In genomic region chr3:99657617-99658016, GRCm38 (mm10) we compare ENCODE assay signal across 25 mouse cellular contexts.
DNase-seq lines count a peak whose midpoint lies in the region; ATAC-seq and TF ChIP-seq lines count a peak whose summit lies in the region.
"Had no signal": no experiment of that assay in that cellular context is flagged by ENCODE, and none has a peak within 500 bp of the region (broad histone marks: within the 10 kb centered on the region; RNA-seq: fewer than 3 reads in every experiment).

No protein-coding gene starts in this region.

- H3K27me3 ChIP-seq in liver, adult 2 months (ENCODE audit: control insufficient read depth, insufficient read depth, low read length): no peaks in the 10 kb centered on the region
- no peaks in the 10 kb centered on the region for H3K27me3 ChIP-seq in liver, embryonic 11.5 days (replicated peaks; ENCODE audit: control insufficient read depth, insufficient read depth, low read length)
- no peaks in the 10 kb centered on the region for H3K27me3 ChIP-seq in lung, embryonic 14.5 days (ENCODE audit: insufficient read depth, low read length)
- H3K27me3 ChIP-seq in stomach, embryonic 16.5 days (ENCODE audit: control insufficient read depth, insufficient read depth, low read length): no peaks in the 10 kb centered on the region
- no peaks in the 10 kb centered on the region for H3K27me3 ChIP-seq in stomach, postnatal 0 days (ENCODE audit: control insufficient read depth, insufficient read depth, low read length)
- H3K27me3 ChIP-seq: CH12.LX; embryonic facial prominence, embryonic 12.5 days; forebrain, embryonic 13.5 days; Patski had no signal

- no peak overlapping the region for H3K4me3 ChIP-seq in liver, adult 2 months (ENCODE audit: insufficient read depth, low read depth, low read length)
- no peak overlapping the region for H3K4me3 ChIP-seq in liver, embryonic 11.5 days (ENCODE audit: low read depth, low read length)
- no peak overlapping the region for H3K4me3 ChIP-seq in lung, embryonic 14.5 days (ENCODE audit: low read depth, low read length)
- H3K4me3 ChIP-seq in stomach, embryonic 16.5 days (replicated peaks; ENCODE audit: low read length): no peak overlapping the region
- no peak overlapping the region for H3K4me3 ChIP-seq in stomach, postnatal 0 days (ENCODE audit: low read depth, low read length)
- H3K4me3 ChIP-seq: embryonic facial prominence, embryonic 10.5 days; embryonic facial prominence, embryonic 12.5 days; forebrain, embryonic 13.5 days had no signal

- ATAC-seq in liver, embryonic 11.5 days (replicated peaks; ENCODE audit: low FRiP score): no peak
- no peak for ATAC-seq in lung, embryonic 14.5 days (ENCODE audit: insufficient read depth)
- ATAC-seq in stomach, embryonic 16.5 days (ENCODE audit: insufficient read depth, low FRiP score): peak; percentile 53; the same call in 1 of the 2 replicates
- ATAC-seq in stomach, postnatal 0 days (ENCODE audit: low FRiP score, low TSS enrichment): no peak
- ATAC-seq: activated CD4-positive, CD25-positive, alpha-beta regulatory T cell, adult 4 months; CD4-positive, CD25-positive, alpha-beta regulatory T cell, adult 4 months; forebrain, embryonic 13.5 days; Patski had no signal

- H3K4me1 ChIP-seq in liver, adult 2 months (ENCODE audit: control insufficient read depth, insufficient read depth, low read length): no peaks in the 10 kb centered on the region
- no peaks in the 10 kb centered on the region for H3K4me1 ChIP-seq in liver, embryonic 11.5 days (replicated peaks; ENCODE audit: control insufficient read depth, insufficient read depth, low read length)
- no peaks in the 10 kb centered on the region for H3K4me1 ChIP-seq in lung, embryonic 14.5 days (ENCODE audit: insufficient read depth)
- H3K4me1 ChIP-seq in stomach, embryonic 16.5 days (ENCODE audit: control insufficient read depth, insufficient read depth, low read length): no peaks in the 10 kb centered on the region
- H3K4me1 ChIP-seq in stomach, postnatal 0 days (replicated peaks; ENCODE audit: control insufficient read depth, insufficient read depth): no peaks in the 10 kb centered on the region
- H3K4me1 ChIP-seq: embryonic facial prominence, embryonic 10.5 days; embryonic facial prominence, embryonic 12.5 days; forebrain, embryonic 13.5 days had no signal

- WGBS in liver, adult 2 months: 18% methylated on average over 5 of the region's 5 CpGs
- 71% methylated on average over 5 of the region's 5 CpGs for WGBS in liver, embryonic 11.5 days
- WGBS in lung, embryonic 14.5 days: 47% methylated on average over 5 of the region's 5 CpGs
- 49% methylated on average over 5 of the region's 5 CpGs for WGBS in stomach, embryonic 16.5 days
- WGBS in stomach, postnatal 0 days: 35% methylated on average over 5 of the region's 5 CpGs

- no peak for TF ChIP-seq EP300 in stomach, postnatal 0 days (optimal IDR thresholded peaks at IDR 0.05)

- no peaks in the 10 kb centered on the region for H3K36me3 ChIP-seq in liver, adult 2 months (ENCODE audit: control insufficient read depth, insufficient read depth, low read length)
- no peaks in the 10 kb centered on the region for H3K36me3 ChIP-seq in liver, embryonic 11.5 days (ENCODE audit: control insufficient read depth, insufficient read depth, low read length)
- H3K36me3 ChIP-seq in lung, embryonic 14.5 days (ENCODE audit: insufficient read depth): no peaks in the 10 kb centered on the region
- no peaks in the 10 kb centered on the region for H3K36me3 ChIP-seq in stomach, embryonic 16.5 days (ENCODE audit: control insufficient read depth, insufficient read depth, low read length)
- no peaks in the 10 kb centered on the region for H3K36me3 ChIP-seq in stomach, postnatal 0 days (ENCODE audit: control insufficient read depth, insufficient read depth, low read length)
- H3K36me3 ChIP-seq: embryonic facial prominence, embryonic 10.5 days; embryonic facial prominence, embryonic 12.5 days; G1E had no signal

- no peak for TF ChIP-seq POLR2A in liver, adult 2 months (IDR thresholded peaks at IDR 0.05; ENCODE audit: extremely low read depth, insufficient read depth, low read length)

- H3K9me3 ChIP-seq in liver, embryonic 11.5 days (ENCODE audit: control insufficient read depth, low read length): no peaks in the 10 kb centered on the region
- no peaks in the 10 kb centered on the region for H3K9me3 ChIP-seq in lung, embryonic 14.5 days (ENCODE audit: low read depth, low read length)
- no peaks in the 10 kb centered on the region for H3K9me3 ChIP-seq in stomach, embryonic 16.5 days (replicated peaks; ENCODE audit: control insufficient read depth, low read length)
- no peaks in the 10 kb centered on the region for H3K9me3 ChIP-seq in stomach, postnatal 0 days (ENCODE audit: control insufficient read depth, low read length)
- H3K9me3 ChIP-seq: embryonic facial prominence, embryonic 10.5 days; embryonic facial prominence, embryonic 12.5 days; forebrain, embryonic 13.5 days had no signal

- no peak for TF ChIP-seq CTCF in liver, adult 2 months (IDR thresholded peaks at IDR 0.05; ENCODE audit: low read depth, low read length)
- no peak for TF ChIP-seq CTCF in lung, embryonic 14.5 days (IDR thresholded peaks at IDR 0.05; ENCODE audit: low read depth)
- no peak for TF ChIP-seq CTCF in stomach, postnatal 0 days (IDR thresholded peaks at IDR 0.05; ENCODE audit: low read depth)

- no peak overlapping the region for H3K4me2 ChIP-seq in liver, embryonic 11.5 days
- no peak overlapping the region for H3K4me2 ChIP-seq in lung, embryonic 14.5 days
- H3K4me2 ChIP-seq in stomach, embryonic 16.5 days (ENCODE audit: low read depth, low read length): no peak overlapping the region
- H3K4me2 ChIP-seq in stomach, postnatal 0 days (replicated peaks; ENCODE audit: low read depth): no peak overlapping the region
- H3K4me2 ChIP-seq: embryonic facial prominence, embryonic 12.5 days; forebrain, embryonic 13.5 days had no signal

- DNase-seq in liver, adult 2 months (ENCODE audit: extremely low read depth, low read depth, low spot score): peak; percentile 9
- DNase-seq in liver, embryonic 11.5 days (ENCODE audit: low spot score): no peak
- peak; percentile 11 for DNase-seq in lung, embryonic 14.5 days
- DNase-seq in lung, postnatal 14 days: no peak
- peak; percentile 1 for DNase-seq in lung, postnatal 25 days (ENCODE audit: low spot score)
- no peak for DNase-seq in lung, postnatal 10 days
- DNase-seq in stomach, postnatal 0 days (ENCODE audit: low spot score): no peak
- DNase-seq: adrenal gland, adult 8-10 months; adrenal gland, postnatal 14 days; adrenal gland, postnatal 36 days; B cell, adult 2 months; cerebellum, adult 11-12 months; cerebellum, adult 2 months; cerebellum, adult 9-10 months; cerebellum, postnatal 10 days; cerebellum, postnatal 25 days had no signal

- H3K9ac ChIP-seq in liver, adult 2 months (ENCODE audit: low read depth, low read length): no peak overlapping the region
- no peak overlapping the region for H3K9ac ChIP-seq in liver, embryonic 11.5 days (ENCODE audit: low read depth, low read length)
- H3K9ac ChIP-seq in lung, embryonic 14.5 days: no peak overlapping the region
- no peak overlapping the region for H3K9ac ChIP-seq in stomach, embryonic 16.5 days (ENCODE audit: low read length)
- H3K9ac ChIP-seq in stomach, postnatal 0 days (ENCODE audit: low read length): no peak overlapping the region
- H3K9ac ChIP-seq: embryonic facial prominence, embryonic 12.5 days; forebrain, embryonic 13.5 days had no signal

- no peaks in the 10 kb centered on the region for H3K79me2 ChIP-seq in liver, adult 2 months (ENCODE audit: control insufficient read depth, insufficient read depth, low read length)

- no peak overlapping the region for H3K27ac ChIP-seq in liver, adult 2 months (replicated peaks; ENCODE audit: insufficient read depth, low read depth, low read length)
- no peak overlapping the region for H3K27ac ChIP-seq in liver, embryonic 11.5 days (ENCODE audit: low read depth, low read length)
- no peak overlapping the region for H3K27ac ChIP-seq in lung, embryonic 14.5 days (ENCODE audit: low read depth)
- no peak overlapping the region for H3K27ac ChIP-seq in stomach, embryonic 16.5 days (ENCODE audit: low read length)
- H3K27ac ChIP-seq in stomach, postnatal 0 days (replicated peaks): no peak overlapping the region
- H3K27ac ChIP-seq: embryonic facial prominence, embryonic 10.5 days; embryonic facial prominence, embryonic 12.5 days; forebrain, embryonic 13.5 days had no signal

Comparison
In these comparisons a context has a peak if more than half of its experiments do, and no peak if none do; other contexts are left out.
1. DNase-seq: peak in liver, adult 2 months (single experiment), lung, embryonic 14.5 days (single experiment) and lung, postnatal 25 days (single experiment); none in liver, embryonic 11.5 days (single experiment), lung, postnatal 14 days (single experiment), lung, postnatal 10 days (single experiment) and stomach, postnatal 0 days (single experiment).